Mouse (Mus musculus): ENCODE results near the gene Fbln2.
A peak's percentile ranks its signal among the peaks of the same experiment; 100 is the strongest.

DNA sequence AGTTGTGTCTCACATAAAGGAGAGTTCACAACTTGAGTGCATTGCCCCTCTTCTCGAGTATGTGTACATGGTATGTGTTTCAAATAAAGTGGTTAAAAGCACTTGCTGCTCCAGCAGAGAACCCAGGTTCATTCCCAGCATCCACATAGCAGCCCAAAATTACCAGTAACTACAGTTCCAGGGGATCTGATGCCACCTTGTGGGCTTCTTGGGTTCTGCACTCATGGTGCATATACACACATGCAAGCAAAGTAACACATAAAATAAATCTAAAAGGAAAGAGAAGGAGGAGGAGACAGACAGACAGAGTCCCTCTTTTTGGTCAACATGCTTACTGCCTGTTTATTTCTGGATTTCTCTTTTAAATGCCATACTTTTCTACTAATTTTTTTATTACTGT, 37.5 kb downstream of the Fbln2 start:
- peak; percentile 67 for TF ChIP-seq CTCF (IDR thresholded peaks at IDR 0.05)
- no peak for TF ChIP-seq EP300 (IDR thresholded peaks at IDR 0.05; ENCODE audit: insufficient read depth, low read depth, low read length)

Measured in heart, adult 2 months (tissue).